10 mouse cellular contexts compared by ENCODE assay signal in genomic region chr9:60281281-60281680, GRCm38 (mm10).
DNase-seq lines count a peak whose midpoint lies in the region; ATAC-seq lines count a peak whose summit lies in the region.
"Had no signal": no experiment of that assay in that cellular context is flagged by ENCODE, and none has a peak within 500 bp of the region (broad histone marks: within the 10 kb centered on the region; RNA-seq: fewer than 3 reads in every experiment).

No protein-coding gene starts in this region.

- no peak overlapping the region for H3K9ac ChIP-seq in neural tube, embryonic 11.5 days (ENCODE audit: low read length)
- no peak overlapping the region for H3K9ac ChIP-seq in lung, embryonic 15.5 days
- H3K9ac ChIP-seq: heart, embryonic 13.5 days had no signal

- no peak overlapping the region for H3K27ac ChIP-seq in neural tube, embryonic 11.5 days (ENCODE audit: low read depth, low read length)
- no peak overlapping the region for H3K27ac ChIP-seq in lung, embryonic 15.5 days
- H3K27ac ChIP-seq: heart, embryonic 13.5 days had no signal

- H3K4me3 ChIP-seq in neural tube, embryonic 11.5 days (ENCODE audit: low read depth, low read length) = no peak overlapping the region
- H3K4me3 ChIP-seq in lung, embryonic 15.5 days = no peak overlapping the region
- H3K4me3 ChIP-seq: heart, embryonic 13.5 days had no signal

- H3K27me3 ChIP-seq in neural tube, embryonic 11.5 days (ENCODE audit: control insufficient read depth, insufficient read depth, low read length) = no peaks in the 10 kb centered on the region
- H3K27me3 ChIP-seq in lung, embryonic 15.5 days = no peaks in the 10 kb centered on the region
- H3K27me3 ChIP-seq: heart, embryonic 13.5 days had no signal

- 0 out of 2 replicates have a peak, but pooled peaks cover 4% of the 10 kb centered on the region for H3K4me1 ChIP-seq in neural tube, embryonic 11.5 days (ENCODE audit: control insufficient read depth, insufficient read depth, low read length)
- H3K4me1 ChIP-seq in lung, embryonic 15.5 days = peaks cover 19% of the 10 kb centered on the region

- intact Hi-C loops in heart, postnatal 36 days (cut with DNase I) = no loop called here

- no peak for ATAC-seq in neural tube, embryonic 11.5 days (ENCODE audit: insufficient read depth, low FRiP score, low TSS enrichment)
- peak; percentile 79 for ATAC-seq in lung, embryonic 15.5 days (ENCODE audit: borderline replicate concordance, extremely low read depth, low FRiP score, low TSS enrichment)

- peak; percentile 48 for DNase-seq in neural tube, embryonic 11.5 days (ENCODE audit: low spot score)
- no peak for DNase-seq in neural tube, embryonic 10.5 days (ENCODE audit: extremely low spot score, low spot score)
- peak; percentile 17 to 25 for DNase-seq in heart, postnatal 36 days
- peak; percentile 58 for DNase-seq in testis, postnatal 10 days (ENCODE audit: low spot score)
- DNase-seq in adrenal gland, postnatal 25 days = no peak
- no peak for DNase-seq in adrenal gland, adult (ENCODE audit: inconsistent age in 2 of 2, low spot score in 1 of 2)
- no peak for DNase-seq in right cerebral cortex, postnatal 14 days

- H3K4me2 ChIP-seq in neural tube, embryonic 11.5 days (ENCODE audit: low read depth) = no peak overlapping the region
- no peak overlapping the region; the same call in 1 of the 2 replicates for H3K4me2 ChIP-seq in lung, embryonic 15.5 days
- H3K4me2 ChIP-seq: heart, embryonic 13.5 days had no signal

- WGBS in neural tube, embryonic 11.5 days = 30% methylated on average over 11 of the region's 11 CpGs
- WGBS in lung, embryonic 15.5 days = 51% methylated on average over 11 of the region's 11 CpGs

- H3K36me3 ChIP-seq in neural tube, embryonic 11.5 days (ENCODE audit: control insufficient read depth, insufficient read depth, low read length) = no peaks in the 10 kb centered on the region
- no peaks in the 10 kb centered on the region for H3K36me3 ChIP-seq in lung, embryonic 15.5 days
- H3K36me3 ChIP-seq: G1E; heart, embryonic 13.5 days had no signal

- H3K9me3 ChIP-seq in neural tube, embryonic 11.5 days (ENCODE audit: control insufficient read depth, low read length) = no peaks in the 10 kb centered on the region
- H3K9me3 ChIP-seq in lung, embryonic 15.5 days = no peaks in the 10 kb centered on the region
- H3K9me3 ChIP-seq: G1E; heart, embryonic 13.5 days had no signal

Comparison
In these comparisons a context has a peak if more than half of its experiments do, and no peak if none do; other contexts are left out.
1. DNase-seq: peak in neural tube, embryonic 11.5 days (single experiment), heart, postnatal 36 days (2 of 2) and testis, postnatal 10 days (single experiment); none in neural tube, embryonic 10.5 days (single experiment), adrenal gland, postnatal 25 days (single experiment), adrenal gland, adult (0 of 2) and right cerebral cortex, postnatal 14 days (single experiment).